Mouse (Mus musculus) hindbrain, embryonic 10.5 days (tissue): ENCODE measurements around the gene U2af1l4. TPM values are rescaled to one million over a fixed set of nuclear protein-coding genes. Genes with fewer than 3 reads are reported as not detected.
A peak's percentile ranks its signal among the peaks of the same experiment; 100 is the strongest.

Experiments used
- DNase-seq: peaks from one replicate; pipeline ENCODE4 v3.0.0-alpha.2; 2017; ENCODE audit warnings: low spot score
- H3K27ac ChIP-seq: fragments of 300-500 bp; sonication (generic); 2 replicates; pipeline ENCODE4 v1.5.1; 2016; ENCODE audit warnings: mild to moderate bottlenecking, moderate library complexity
- H3K27me3 ChIP-seq: fragments of 300-500 bp; sonication (generic); 2 replicates; pipeline ENCODE4 v1.6.1; 2016; ENCODE audit warnings: mild to moderate bottlenecking; ENCODE audit not compliant: poor library complexity, insufficient read depth, severe bottlenecking
- H3K36me3 ChIP-seq: fragments of 300-500 bp; sonication (generic); 2 replicates; pipeline ENCODE4 v1.6.1; 2016; ENCODE audit warnings: mild to moderate bottlenecking, moderate library complexity
- H3K4me1 ChIP-seq: fragments of 300-500 bp; sonication (generic); replicated peaks from 2 replicates; pipeline ENCODE4 v1.6.1; 2016; ENCODE audit warnings: mild to moderate bottlenecking
- H3K4me3 ChIP-seq: fragments of 300-500 bp; sonication (generic); 2 replicates; pipeline ENCODE4 v1.5.1; 2016; ENCODE audit warnings: mild to moderate bottlenecking, moderate library complexity
- H3K9me3 ChIP-seq: fragments of 300-500 bp; sonication (generic); 2 replicates; pipeline ENCODE4 v1.6.1; 2016; ENCODE audit warnings: mild to moderate bottlenecking, moderate library complexity
- WGBS: fragments of 180-500 bp; shearing (Covaris S2); methylation state at CpG from one replicate; pipeline ENCODE4 v1.1.7; 2016; 5-methylcytosine and 5-hydroxymethylcytosine counted together
- polyA plus RNA-seq: library from polyadenylated mRNA; unstranded; fragments of >200 nt; fragmentation: Nextera tagmentation; extraction: Ambion mirVana; gene quantifications from 2 replicates; pipeline ENCODE4 v1.2.1, GENCODE M21; 2016

Gene U2af1l4
- 96.0 and 106 TPM in 2 replicates for polyA plus RNA-seq

- under 1% methylated on average over 45 of the region's 45 CpGs for WGBS
- peak; percentile 95 for DNase-seq
- Histone ChIP-seq H3K27me3 (no peaks in the 10 kb centered on the region), H3K36me3 (peaks cover 41% of the 10 kb centered on the region), H3K4me3 (peak within 1 kb of the TSS; percentile 80), H3K4me1 (peaks cover 30% of the 10 kb centered on the region), H3K27ac (peak within 1 kb of the TSS; percentile 92), H3K9me3 (no peaks in the 10 kb centered on the region)
These were observed at the start of gene U2af1l4, which contains the start of the genes Gm49396 and Psenen for GRCm38 (mm10) chr7:30563117-30563905. U2af1l4 (plus strand) TSS chr7:30563301. Gm49396 (plus strand) TSS chr7:30563344. Psenen (minus strand) TSS chr7:30563627.

GRCm38 (mm10) chr7:30515003-30515760 lies 47.9 kb upstream of the U2af1l4 start:
- no peak overlapping the region for H3K4me3 ChIP-seq
- H3K27ac ChIP-seq: no peak overlapping the region
- WGBS: 60% methylated on average over 24 of the region's 24 CpGs
- H3K4me1 ChIP-seq: peaks cover 9% of the 10 kb centered on the region
- DNase-seq: no peak
- no peaks in the 10 kb centered on the region for H3K36me3 ChIP-seq
- no peaks in the 10 kb centered on the region for H3K9me3 ChIP-seq
- peaks cover 4% of the 10 kb centered on the region; the same call in 1 of the 2 replicates for H3K27me3 ChIP-seq

- Histone ChIP-seq H3K9me3 (no peaks in the 10 kb centered on the region), H3K4me3 (peak overlapping the region; percentile 23), H3K36me3 (peaks cover 10% of the 10 kb centered on the region), H3K4me1 (peaks cover 27% of the 10 kb centered on the region), H3K27ac (no peak overlapping the region), H3K27me3 (peaks cover 9% of the 10 kb centered on the region)
- DNase-seq: no peak
- 42% methylated on average over 8 of the region's 8 CpGs for WGBS
These were observed 44.8 kb upstream of the U2af1l4 start for GRCm38 (mm10) chr7:30518325-30518724.

GRCm38 (mm10) chr7:30520396-30520795 lies 42.7 kb upstream of the U2af1l4 start:
- Histone ChIP-seq H3K4me3 (no peak overlapping the region), H3K27me3 (peaks cover 15% of the 10 kb centered on the region), H3K9me3 (no peaks in the 10 kb centered on the region), H3K36me3 (peaks cover 30% of the 10 kb centered on the region), H3K4me1 (peaks cover 27% of the 10 kb centered on the region), H3K27ac (peak overlapping the region; percentile 17; the same call in 1 of the 2 replicates)
- no peak for DNase-seq
- WGBS: 64% methylated on average over 4 of the region's 4 CpGs

- 76% methylated on average over 5 of the region's 5 CpGs for WGBS
- Histone ChIP-seq H3K4me1 (peaks cover 29% of the 10 kb centered on the region), H3K4me3 (no peak overlapping the region), H3K9me3 (no peaks in the 10 kb centered on the region), H3K27ac (peak overlapping the region; percentile 17; the same call in 1 of the 2 replicates), H3K27me3 (peaks cover 11% of the 10 kb centered on the region), H3K36me3 (peaks cover 35% of the 10 kb centered on the region)
- no peak for DNase-seq
These were observed 42.2 kb upstream of the U2af1l4 start for GRCm38 (mm10) chr7:30520856-30521255.

- 80% methylated on average over 10 of the region's 10 CpGs for WGBS
These were observed 40.2 kb upstream of the U2af1l4 start for GRCm38 (mm10) chr7:30522871-30523270.

GRCm38 (mm10) chr7:30524487-30524886 lies 38.6 kb upstream of the U2af1l4 start:
- Histone ChIP-seq H3K36me3 (peaks cover 71% of the 10 kb centered on the region), H3K27ac (no peak overlapping the region), H3K4me3 (no peak overlapping the region), H3K27me3 (peaks cover 30% of the 10 kb centered on the region), H3K9me3 (no peaks in the 10 kb centered on the region), H3K4me1 (peaks cover 36% of the 10 kb centered on the region)
- 81% methylated on average over 6 of the region's 6 CpGs for WGBS
- no peak for DNase-seq

More at GRCm38 (mm10) chr7:30522871-30523270, 40.2 kb upstream of the U2af1l4 start:
- no peak overlapping the region for H3K4me3 ChIP-seq
- no peak overlapping the region for H3K27ac ChIP-seq
- no peaks in the 10 kb centered on the region for H3K9me3 ChIP-seq
- DNase-seq: no peak
- peaks cover 55% of the 10 kb centered on the region for H3K36me3 ChIP-seq
- H3K4me1 ChIP-seq: peaks cover 42% of the 10 kb centered on the region
- H3K27me3 ChIP-seq: peaks cover 23% of the 10 kb centered on the region

GRCm38 (mm10) chr7:30525954-30526353 lies 37.1 kb upstream of the U2af1l4 start:
- Histone ChIP-seq H3K27ac (0 out of 2 replicates have a peak overlapping the region, but pooled peaks have one; percentile 24), H3K27me3 (peaks cover 30% of the 10 kb centered on the region), H3K4me3 (0 out of 2 replicates have a peak overlapping the region, but pooled peaks have one; percentile 6), H3K36me3 (peaks cover 86% of the 10 kb centered on the region), H3K4me1 (peaks cover 26% of the 10 kb centered on the region), H3K9me3 (no peaks in the 10 kb centered on the region)
- no peak for DNase-seq
- 33% methylated on average over 10 of the region's 10 CpGs for WGBS

- H3K9me3 ChIP-seq: no peaks in the 10 kb centered on the region
- peaks cover 25% of the 10 kb centered on the region for H3K4me1 ChIP-seq
- peaks cover 91% of the 10 kb centered on the region for H3K36me3 ChIP-seq
- H3K4me3 ChIP-seq: peak overlapping the region; percentile 20; the same call in 1 of the 2 replicates
- WGBS: 23% methylated on average over 17 of the region's 17 CpGs
- 0 out of 2 replicates have a peak overlapping the region, but pooled peaks have one; percentile 24 for H3K27ac ChIP-seq
- no peak for DNase-seq
- peaks cover 32% of the 10 kb centered on the region for H3K27me3 ChIP-seq
These were observed 36.7 kb upstream of the U2af1l4 start for GRCm38 (mm10) chr7:30526399-30526798.

GRCm38 (mm10) chr7:30526981-30527380 lies 36.1 kb upstream of the U2af1l4 start:
- no peaks in the 10 kb centered on the region for H3K9me3 ChIP-seq
- peaks cover 35% of the 10 kb centered on the region for H3K27me3 ChIP-seq
- H3K4me1 ChIP-seq: peaks cover 25% of the 10 kb centered on the region
- H3K27ac ChIP-seq: no peak overlapping the region
- H3K4me3 ChIP-seq: 0 out of 2 replicates have a peak overlapping the region, but pooled peaks have one; percentile 20
- H3K36me3 ChIP-seq: peaks cover 96% of the 10 kb centered on the region
- 85% methylated on average over 14 of the region's 14 CpGs for WGBS
- DNase-seq: no peak

- peaks cover 40% of the 10 kb centered on the region for H3K27me3 ChIP-seq
- peaks cover 67% of the 10 kb centered on the region for H3K36me3 ChIP-seq
- H3K9me3 ChIP-seq: no peaks in the 10 kb centered on the region
- H3K4me3 ChIP-seq: no peak overlapping the region
- H3K4me1 ChIP-seq: peaks cover 54% of the 10 kb centered on the region
- DNase-seq: no peak
- no peak overlapping the region for H3K27ac ChIP-seq
- WGBS: 82% methylated on average over 9 of the region's 9 CpGs
These were observed 31.7 kb upstream of the U2af1l4 start for GRCm38 (mm10) chr7:30531291-30531815.

GRCm38 (mm10) chr7:30532931-30533330 lies 30.2 kb upstream of the U2af1l4 start:
- 5% methylated on average over 8 of the region's 8 CpGs for WGBS
- Histone ChIP-seq H3K27ac (peak overlapping the region; percentile 97), H3K4me3 (peak overlapping the region; percentile 78), H3K9me3 (no peaks in the 10 kb centered on the region), H3K36me3 (peaks cover 55% of the 10 kb centered on the region), H3K4me1 (peaks cover 45% of the 10 kb centered on the region), H3K27me3 (peaks cover 27% of the 10 kb centered on the region; the same call in 1 of the 2 replicates)
- DNase-seq: peak; percentile 67
